Mouse (Mus musculus): Measurements from ENCODE around the gene Kcnf1. TPM values are rescaled to one million over a fixed set of nuclear protein-coding genes. Genes with fewer than 3 reads are reported as not detected.

Gene Kcnf1
- polyA plus RNA-seq (2012; ENCODE audit: low replicate concordance) = 0.49 and 0.57 TPM in 2 replicates

DNA sequence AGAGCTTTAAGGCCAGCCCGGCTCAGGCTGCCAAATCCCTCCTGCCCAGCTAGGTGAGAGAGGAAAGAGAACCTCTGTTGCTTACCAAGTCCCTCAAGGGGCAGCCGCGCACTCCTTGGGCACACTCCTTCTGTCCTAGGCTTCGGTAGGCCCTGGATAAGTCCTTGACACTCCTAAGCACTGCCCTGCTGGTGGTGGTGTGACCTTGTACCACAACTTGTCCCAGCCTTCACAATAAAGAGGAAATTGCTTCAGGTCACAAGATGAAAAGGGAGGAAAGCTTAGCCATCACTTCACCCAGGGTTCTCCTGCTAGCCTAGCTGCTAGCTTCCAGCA is at the start of gene Kcnf1:
Gene Kcnf1 (minus strand): TSS at position 132 of the 336 bp plus-strand sequence.

Other genes starting within 250 kb of the Kcnf1 start
- 19.2 and 79.9 TPM in 2 replicates for gene Pqlc3, start 176.5 kb downstream of the Kcnf1 start, polyA plus RNA-seq (2012; ENCODE audit: low replicate concordance)
- 0.39 and 0.86 TPM in 2 replicates for gene 2410004P03Rik, start 165.2 kb downstream of the Kcnf1 start, polyA plus RNA-seq (2012; ENCODE audit: low replicate concordance)
- 8.6 and 35.6 TPM in 2 replicates for gene Pdia6, start 89.7 kb upstream of the Kcnf1 start, polyA plus RNA-seq (2012; ENCODE audit: low replicate concordance)
- 0.15 TPM in 1 of 2 replicates, not detected in the other for gene Atp6v1c2, start 152.5 kb upstream of the Kcnf1 start, polyA plus RNA-seq (2012; ENCODE audit: low replicate concordance)
- 1.1 and 6.2 TPM in 2 replicates for gene Nol10, start 171.6 kb upstream of the Kcnf1 start, polyA plus RNA-seq (2012; ENCODE audit: low replicate concordance)

Data from hematopoietic multipotent progenitor cell, adult 10-12 weeks (in vitro differentiated cells).